Mouse (Mus musculus) MEL-GATA-1-ER (cell line): ENCODE measurements around the gene Ldlrap1.

Experiments
- DNase-seq: peaks from one replicate; pipeline ENCODE4 v3.0.0-alpha.2; 2012; ENCODE audit warnings: low read depth; ENCODE audit errors: extremely low read depth

The Ldlrap1 gene

DNA sequence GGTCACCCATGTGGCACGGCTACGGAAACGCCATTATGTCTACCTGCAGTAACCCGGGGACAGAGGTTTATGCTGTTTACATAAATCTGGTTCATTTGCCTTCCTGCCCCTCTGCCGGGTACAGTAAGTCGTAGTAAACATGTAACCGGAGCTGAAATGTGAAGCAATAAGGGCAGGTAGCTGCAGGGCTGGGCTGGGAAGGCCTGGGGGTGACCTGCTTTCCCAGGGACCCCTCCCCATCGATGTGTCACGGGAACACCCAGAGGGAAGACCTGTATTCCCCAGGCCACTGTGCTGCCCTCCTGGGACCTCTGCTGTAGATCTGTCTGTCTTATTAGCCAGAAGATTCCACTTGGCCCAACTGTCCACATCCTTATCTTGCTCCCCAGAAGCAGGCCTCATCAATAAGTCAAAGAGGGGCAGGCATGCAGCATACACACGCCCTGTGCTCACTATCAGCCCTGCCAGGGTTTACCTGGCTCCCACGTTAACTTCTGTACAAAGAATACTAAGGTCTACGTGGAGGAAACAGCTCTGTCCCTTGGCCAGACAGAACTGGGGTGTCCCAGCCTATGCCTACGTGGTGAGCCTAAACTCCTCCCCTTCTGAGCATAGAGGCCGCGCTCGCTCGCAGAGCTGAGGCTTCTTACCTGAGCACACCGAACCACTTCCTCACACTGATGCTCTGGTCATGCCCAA, 16.0 kb downstream of the Ldlrap1 start:
- DNase-seq: no peak

DNA sequence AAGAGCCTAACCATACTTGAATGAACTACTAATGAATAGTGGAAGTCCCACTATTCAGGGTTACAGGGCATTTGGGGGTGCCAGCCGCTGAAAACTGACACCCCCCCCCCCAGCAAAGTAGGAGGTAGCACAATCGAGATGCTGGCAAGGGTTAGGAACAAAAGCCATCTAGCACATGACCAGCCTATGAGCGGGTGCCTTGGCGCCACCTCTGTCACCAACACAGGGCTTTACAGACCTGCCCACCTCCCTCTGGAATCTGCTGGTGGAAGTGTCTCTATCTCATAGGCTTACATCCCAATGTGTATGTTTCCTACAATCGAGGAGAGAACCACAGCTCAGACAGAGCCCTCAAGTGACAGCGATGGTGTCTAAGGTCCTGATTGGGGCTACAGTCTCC, 17.0 kb downstream of the Ldlrap1 start:
- no peak for DNase-seq

DNA sequence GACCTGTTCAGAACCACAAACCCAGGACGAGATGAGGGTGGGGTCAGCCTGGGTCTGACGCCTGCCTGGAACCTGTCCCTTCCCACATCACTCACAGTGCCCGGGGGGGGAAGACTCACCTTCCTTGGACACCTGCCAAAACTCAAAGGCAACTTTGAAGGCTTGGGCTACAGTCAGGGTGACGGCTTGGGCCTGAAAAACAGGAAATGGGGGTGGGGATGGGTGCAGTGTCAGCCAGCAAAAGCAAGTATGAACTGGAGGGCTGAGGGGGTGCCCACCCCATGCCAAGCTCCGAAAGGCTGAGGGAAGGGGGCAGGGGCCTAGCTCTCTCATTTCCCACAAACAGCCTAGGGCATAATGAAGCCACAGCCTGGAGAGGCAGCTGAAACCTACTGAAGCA, 17.6 kb downstream of the Ldlrap1 start:
- no peak for DNase-seq

DNA sequence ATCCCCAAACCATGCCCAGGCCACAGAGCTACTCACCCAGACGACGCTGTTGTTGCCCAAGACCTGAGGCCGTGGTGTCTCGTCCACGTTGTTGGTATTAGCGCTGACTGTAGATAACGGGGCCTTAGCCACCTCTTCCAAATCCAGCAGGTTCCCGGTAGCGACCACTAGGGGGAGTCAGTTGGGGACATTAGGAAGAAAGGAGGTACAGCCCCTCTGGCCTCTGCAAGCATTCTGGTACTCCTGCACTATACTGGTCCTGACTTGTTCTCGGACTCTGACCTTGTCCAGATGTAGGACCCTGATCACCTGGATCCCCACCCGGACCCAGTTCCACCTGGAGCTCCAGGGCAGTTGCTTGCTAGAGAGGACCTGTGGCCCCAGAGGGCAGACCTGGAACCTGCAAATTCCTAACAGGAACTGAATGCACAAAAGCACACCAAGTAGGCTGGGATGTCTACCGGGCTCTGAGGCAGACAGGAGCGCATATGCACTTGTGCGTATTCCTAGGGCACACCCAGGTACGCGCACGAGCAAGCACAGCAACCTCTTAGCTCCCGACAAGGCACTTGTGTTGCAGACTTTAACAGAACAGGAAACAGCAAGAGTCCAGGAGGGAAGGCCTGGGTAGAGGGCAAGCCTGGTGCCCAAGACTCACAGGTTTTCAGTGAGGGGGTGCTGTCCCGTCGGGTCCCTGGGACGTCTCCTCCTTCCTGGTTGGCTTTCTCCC, 18.4 kb downstream of the Ldlrap1 start:
- no peak for DNase-seq

- no peak for DNase-seq
Measured at GRCm38 (mm10) chr4:134745900-134746661, 21.7 kb downstream of the Ldlrap1 start.

DNA sequence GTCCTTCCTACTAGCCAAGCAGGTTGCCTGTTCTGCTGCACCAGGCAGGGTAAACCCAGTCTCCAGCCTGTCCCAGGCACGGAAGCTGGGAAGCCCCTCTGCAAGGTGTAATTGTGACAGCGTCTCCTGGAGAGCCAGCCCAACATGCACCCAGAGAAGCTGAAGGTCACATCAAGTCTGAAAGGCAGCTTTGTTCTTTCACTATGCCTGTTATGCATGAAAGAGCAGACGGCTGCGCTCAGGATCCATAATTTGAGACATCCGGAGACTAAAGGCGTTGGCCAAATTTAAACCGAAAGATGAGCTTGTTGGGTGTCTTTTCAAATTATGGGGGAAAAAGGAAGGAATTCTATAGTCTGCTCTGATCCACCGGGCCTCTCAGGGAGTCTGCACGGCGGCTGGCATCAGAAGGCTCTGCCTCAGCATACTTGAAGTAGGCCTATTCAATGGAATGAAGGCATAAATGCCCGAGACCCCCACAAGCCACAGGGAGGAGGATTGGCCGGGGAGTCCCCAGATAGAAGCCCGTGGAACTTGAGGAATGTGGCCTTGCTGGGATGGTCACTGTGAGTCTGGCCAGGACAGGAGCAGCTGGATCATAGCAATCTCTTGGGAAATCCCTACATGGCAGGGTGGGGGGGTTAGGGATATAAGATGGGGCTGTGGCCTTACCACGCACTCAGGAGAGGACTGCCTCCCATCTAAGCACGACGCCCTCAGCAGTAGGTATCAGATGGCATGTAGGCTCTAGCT, 23.8 kb downstream of the Ldlrap1 start:
- DNase-seq: no peak

- no peak for DNase-seq
Measured at GRCm38 (mm10) chr4:134741949-134742348, 25.9 kb downstream of the Ldlrap1 start.

DNA sequence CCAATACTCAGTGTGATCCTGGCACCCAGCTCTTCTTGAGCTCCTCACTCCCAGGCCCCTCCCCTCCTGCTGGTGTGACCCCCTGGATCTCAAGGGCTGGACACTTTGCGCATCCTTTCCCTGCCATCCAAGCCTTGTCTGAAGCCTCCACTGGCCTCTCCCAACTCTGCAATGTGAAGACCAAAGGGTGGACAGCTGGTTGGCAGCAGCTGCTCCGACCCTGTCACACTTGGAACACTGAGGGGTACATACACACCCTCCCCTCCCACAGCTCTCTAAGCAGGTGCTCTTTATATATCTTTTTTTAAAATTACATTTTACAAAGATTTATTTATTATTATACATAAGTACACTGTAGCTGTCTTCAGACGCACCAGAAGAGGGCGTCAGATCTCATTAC, 27.6 kb downstream of the Ldlrap1 start:
- DNase-seq: no peak

- no peak for DNase-seq
Measured at GRCm38 (mm10) chr4:134739530-134739929, 28.3 kb downstream of the Ldlrap1 start.

GRCm38 (mm10) chr4:134737365-134737910, 30.4 kb downstream of the Ldlrap1 start:
- DNase-seq: no peak

DNA sequence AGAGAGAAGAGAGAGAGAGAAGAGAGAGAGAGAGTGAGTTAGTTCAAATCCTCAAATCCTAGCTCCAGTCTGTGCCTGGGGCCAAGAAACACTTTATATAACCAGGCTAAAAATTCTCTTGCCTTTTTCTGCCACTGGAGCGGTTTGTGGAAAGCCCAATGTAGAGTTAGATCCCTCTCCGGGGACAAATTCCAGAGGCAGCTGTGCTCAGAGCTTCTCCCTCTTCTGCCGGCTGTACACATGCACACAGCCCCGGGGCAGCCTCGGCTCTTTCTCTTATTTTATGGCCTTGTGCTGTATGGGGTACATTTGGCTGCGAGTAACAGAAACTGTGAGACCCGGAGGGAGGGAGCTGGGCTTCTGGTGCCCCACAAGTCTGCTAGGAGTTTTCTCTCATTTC, 31.7 kb downstream of the Ldlrap1 start:
- no peak for DNase-seq

- peak; percentile 70 for DNase-seq
Measured at GRCm38 (mm10) chr4:134734629-134735081, 33.2 kb downstream of the Ldlrap1 start.

GRCm38 (mm10) chr4:134734038-134734628, 33.7 kb downstream of the Ldlrap1 start:
- DNase-seq: no peak

DNA sequence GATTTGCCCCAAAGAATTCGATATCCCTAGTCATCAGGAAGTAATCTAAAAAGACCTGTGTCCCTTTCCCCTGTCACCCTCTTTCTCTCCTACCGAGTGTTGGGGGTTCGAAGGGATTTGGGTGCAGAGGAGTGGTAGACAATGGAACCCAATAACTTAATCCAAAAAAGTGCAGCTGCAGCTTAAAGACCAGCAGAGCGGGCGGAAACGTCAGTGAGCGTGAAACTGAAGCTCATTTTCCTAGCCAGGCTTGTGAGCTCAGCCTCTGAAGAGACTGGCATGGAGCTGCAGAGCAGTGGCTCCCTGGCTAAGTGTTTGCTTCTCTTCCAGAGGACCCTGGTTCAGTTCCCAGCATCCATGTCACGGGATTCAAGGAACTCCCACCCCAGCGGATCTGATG, 34.5 kb downstream of the Ldlrap1 start:
- DNase-seq: no peak

DNA sequence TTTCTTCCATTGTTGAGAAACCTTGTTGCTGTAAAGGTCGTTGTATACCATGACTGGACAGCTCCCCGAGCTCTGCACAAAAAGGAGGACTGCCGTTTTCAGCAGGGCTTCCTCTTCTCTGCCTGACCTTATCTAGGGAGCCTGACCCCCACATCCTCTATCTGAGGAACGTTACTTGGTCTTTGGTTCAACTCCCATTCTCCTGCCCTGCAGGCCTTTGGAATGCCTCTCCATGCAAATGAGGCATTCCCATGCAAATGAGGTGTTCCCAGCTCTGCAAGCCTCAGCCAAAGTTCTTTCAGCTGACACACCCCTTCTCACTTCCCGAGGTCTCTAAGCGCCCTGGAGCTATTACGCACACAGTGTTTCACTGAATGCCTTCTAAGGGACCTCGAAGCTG, 37.7 kb downstream of the Ldlrap1 start:
- no peak for DNase-seq

- no peak for DNase-seq
Measured at GRCm38 (mm10) chr4:134725735-134726345, 42.0 kb downstream of the Ldlrap1 start.

DNA sequence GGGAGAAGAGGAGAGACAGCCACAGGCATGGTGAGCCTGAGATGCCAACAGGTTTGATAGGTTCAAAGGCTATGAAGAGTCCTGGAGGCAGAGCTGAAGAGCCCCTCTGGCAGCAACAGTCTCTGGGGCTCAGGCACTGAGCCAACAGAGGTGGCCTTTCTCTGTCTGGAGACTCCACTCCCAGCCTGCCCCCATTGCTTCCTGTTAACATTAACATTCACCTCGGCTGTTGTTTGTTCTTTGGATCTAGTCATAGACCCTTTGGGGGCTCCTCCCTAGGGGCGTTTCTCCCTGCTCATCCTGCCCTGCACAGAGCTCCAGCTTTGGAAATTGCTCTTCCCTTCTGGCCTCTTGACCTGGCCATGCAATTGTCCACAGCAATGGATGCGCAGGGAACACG, 42.9 kb downstream of the Ldlrap1 start:
- DNase-seq: no peak

GRCm38 (mm10) chr4:134723251-134723650, 44.6 kb downstream of the Ldlrap1 start:
- no peak for DNase-seq

GRCm38 (mm10) chr4:134721076-134721475, 46.7 kb downstream of the Ldlrap1 start:
- no peak for DNase-seq

GRCm38 (mm10) chr4:134720371-134720770, 47.5 kb downstream of the Ldlrap1 start:
- no peak for DNase-seq
